Mouse (Mus musculus) MEL-GATA-1-ER (cell line): ENCODE results near the gene Ehmt2.

Experiments
- DNase-seq: peaks from one replicate; pipeline ENCODE4 v3.0.0-alpha.2; 2012; ENCODE audit warnings: low read depth; ENCODE audit errors: extremely low read depth

The Ehmt2 gene

DNA sequence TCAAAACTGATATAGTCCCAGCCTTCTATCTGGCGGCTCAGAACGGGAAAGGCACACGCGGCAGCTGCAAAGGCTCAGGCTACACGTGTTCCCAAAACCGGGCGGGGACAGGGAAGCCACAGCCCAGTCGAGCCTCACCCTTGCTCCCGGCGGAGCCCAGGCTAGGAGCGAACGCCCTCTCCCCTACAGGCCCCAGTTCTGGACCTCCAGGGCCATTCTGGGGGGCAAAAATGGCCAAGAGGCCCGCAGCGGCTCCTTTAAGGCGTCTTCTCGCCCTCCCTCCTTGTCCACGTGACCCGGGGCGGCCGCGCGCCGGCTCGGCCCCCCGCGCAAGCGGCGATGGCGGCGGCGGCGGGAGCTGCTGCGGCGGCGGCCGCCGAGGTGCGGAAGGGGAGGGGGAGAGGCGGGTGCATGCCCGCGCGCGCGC is at the start of gene Ehmt2, which contains the start of gene C2:
TSS of gene Ehmt2 (plus strand) at position 310 of the 427 bp plus-strand sequence.
TSS of gene C2 (minus strand) at position 106 of the 427 bp plus-strand sequence.
- peak; percentile 56 for DNase-seq

DNA sequence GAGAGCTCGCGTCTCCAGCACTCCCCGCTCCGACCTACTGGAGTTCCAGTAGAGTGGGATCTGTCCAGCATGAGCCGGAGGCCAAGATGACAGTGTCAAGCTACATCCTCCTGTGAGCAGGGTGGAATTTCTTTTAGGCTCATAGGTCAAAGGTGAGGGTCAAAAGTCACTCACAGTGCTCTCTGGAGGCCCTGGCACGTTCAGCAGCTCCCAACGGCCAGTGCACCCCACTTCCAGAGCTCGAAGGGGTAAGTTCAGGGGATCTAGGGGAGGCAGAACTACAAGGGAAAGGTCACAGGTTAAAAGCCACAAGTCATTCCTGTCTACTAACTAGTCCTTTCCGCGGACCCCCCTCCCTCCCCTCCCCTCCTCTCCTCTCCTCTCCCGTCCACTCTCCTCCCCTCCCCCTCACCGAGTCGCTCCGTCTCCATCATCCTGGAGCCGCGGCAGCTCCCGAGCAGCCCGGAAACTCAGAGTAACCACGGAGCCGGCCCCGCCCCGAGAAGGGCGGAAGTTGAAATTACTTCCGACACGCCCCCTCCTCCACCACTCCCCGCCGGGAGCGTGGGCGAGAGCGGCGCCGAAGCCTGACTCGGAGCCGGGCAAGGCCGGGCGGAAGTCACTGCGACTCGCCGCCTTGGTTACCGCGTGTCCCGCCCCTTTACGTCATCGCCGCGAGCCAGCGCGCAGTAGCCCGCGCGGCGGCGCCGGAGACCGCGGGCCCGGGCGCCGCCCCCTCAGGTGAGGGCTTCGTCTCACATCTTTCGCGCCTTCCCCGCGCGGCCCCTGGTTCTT is 48.4 kb upstream of the Ehmt2 start, which contains the start of the genes Skiv2l and Nelfe:
TSS of gene Skiv2l (minus strand) at position 489 of the 795 bp plus-strand sequence.
TSS of gene Nelfe (plus strand) at position 670 of the 795 bp plus-strand sequence.
- DNase-seq, result peak; percentile 84

DNA sequence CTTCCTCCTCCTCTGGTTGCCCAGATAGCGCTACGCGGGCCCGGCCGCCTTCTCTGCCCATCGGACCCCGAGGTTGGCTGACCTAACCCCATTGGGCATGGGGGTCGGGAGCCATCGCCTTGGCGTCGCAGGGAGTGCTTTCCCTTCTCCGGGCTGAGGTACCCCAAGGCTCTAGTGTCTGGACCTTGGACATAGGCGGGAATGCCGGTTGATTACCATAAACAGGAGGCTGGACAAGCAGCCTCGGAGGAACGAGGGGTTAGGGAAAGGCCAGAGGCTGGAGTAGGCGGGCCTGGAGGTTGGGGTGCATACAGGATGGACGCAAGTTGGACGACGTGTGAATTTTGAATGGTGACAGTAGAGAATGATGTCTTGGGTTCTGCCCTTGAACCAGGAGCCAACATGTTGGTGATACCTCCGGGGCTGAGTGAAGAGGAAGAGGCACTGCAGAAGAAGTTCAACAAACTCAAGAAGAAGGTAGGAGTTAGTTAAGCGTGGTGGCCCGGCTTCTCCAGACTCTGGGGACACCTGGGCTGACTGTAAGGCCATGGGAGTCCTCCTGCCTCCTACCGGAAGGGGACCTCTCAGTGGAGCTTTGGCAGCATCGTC is 47.6 kb upstream of the Ehmt2 start:
- no peak for DNase-seq

DNA sequence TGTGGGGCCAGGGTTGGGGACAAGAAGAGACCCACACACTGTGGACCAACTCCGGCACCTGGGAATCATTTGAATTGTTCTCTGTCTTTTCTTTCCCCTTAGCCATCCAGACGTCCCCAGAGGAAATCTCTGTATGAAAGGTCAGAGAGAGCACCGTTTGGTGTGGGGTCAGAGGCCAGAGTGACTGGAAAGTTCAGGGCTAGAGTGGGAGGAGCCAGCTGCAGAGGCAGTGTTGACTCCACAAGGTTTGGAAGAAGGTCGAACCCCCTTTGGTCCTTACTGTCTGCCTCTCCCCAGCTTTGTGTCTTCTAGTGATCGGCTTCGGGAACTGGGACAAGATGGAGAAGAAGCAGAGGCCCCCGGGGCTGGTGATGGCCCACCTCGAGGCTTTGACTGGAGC is 44.8 kb upstream of the Ehmt2 start:
- no peak for DNase-seq

GRCm38 (mm10) chr17:34854761-34855160 is 43.5 kb upstream of the Ehmt2 start:
- no peak for DNase-seq

GRCm38 (mm10) chr17:34855825-34856224 is 42.4 kb upstream of the Ehmt2 start:
- DNase-seq, result no peak

DNA sequence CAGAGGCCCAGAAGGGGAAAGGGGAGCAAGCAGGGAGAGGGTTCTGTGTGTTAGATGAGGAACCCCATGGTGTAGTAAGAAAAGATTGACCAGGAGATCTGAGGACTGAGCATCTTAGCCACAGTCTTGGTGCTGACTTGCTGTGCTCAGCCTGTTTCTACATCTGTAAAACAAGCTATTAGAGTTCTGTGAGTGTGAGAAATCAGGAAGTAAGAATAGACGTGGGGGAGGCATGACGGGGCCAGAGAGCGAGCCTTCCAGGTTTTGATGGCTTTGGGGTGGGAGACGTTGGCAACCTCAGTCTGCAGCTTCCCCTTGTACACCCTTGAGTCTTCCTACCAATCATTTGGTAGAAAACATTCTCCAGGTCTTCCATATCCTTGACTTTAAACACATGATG is 39.6 kb upstream of the Ehmt2 start:
- no peak for DNase-seq

GRCm38 (mm10) chr17:34860514-34860913 is 37.8 kb upstream of the Ehmt2 start:
- no peak for DNase-seq

- DNase-seq, result no peak
These were observed 36.4 kb upstream of the Ehmt2 start for GRCm38 (mm10) chr17:34861704-34862415.

GRCm38 (mm10) chr17:34862416-34863081 is 35.7 kb upstream of the Ehmt2 start, which contains the start of gene Cfb:
Cfb (minus strand) TSS chr17:34862518.
- no peak for DNase-seq

DNA sequence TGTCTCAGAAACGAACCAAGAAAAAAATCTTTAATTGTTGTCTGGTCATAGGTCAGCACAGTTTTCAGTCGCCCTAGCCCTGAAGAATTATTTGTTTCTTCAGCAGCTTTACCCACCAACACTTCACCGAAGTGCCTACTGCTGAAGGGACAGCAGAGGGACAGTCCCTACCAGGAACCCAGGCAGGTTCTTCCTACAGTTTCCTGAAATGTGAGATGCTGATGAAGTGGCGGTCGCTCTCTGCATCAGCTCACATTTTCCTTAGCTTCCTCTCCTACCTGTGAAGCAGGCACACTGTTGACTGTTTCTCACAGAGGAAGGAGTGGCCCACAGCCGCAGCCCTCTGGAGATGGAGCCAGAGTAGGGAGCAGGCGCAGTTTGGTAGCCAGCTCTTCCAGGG is 32.3 kb upstream of the Ehmt2 start:
- no peak for DNase-seq

- DNase-seq, result no peak
These were observed 23.9 kb upstream of the Ehmt2 start for GRCm38 (mm10) chr17:34874321-34874720.

DNA sequence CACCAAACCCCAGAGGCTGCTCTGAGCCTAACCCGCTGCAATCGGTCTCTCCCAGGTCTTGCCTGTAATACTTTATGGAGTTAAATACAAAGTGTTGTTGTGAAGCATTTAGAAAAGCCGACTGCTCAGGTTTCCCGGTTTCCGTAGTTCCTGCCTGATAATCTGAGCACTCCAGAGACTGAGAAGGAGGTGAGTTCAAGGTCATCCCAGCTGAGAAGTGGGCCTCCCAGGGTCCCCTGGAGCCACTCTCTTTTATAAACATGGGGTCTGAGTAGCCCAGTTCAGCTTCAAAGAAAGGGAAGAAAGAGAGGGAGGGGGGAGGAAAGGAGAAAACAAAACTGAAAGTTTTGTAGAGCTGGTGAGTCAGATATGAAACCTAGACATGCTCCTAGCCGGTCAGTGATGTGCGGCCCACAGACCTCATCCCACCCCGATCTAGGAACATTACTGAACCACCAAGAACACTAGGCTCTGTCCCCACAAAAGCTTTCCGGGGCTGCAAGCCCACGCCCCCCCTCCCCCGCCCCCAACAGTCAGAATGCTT is 18.9 kb upstream of the Ehmt2 start, which contains the start of gene Zbtb12:
TSS of gene Zbtb12 (plus strand) at position 148 of the 544 bp plus-strand sequence.
- DNase-seq, result no peak

DNA sequence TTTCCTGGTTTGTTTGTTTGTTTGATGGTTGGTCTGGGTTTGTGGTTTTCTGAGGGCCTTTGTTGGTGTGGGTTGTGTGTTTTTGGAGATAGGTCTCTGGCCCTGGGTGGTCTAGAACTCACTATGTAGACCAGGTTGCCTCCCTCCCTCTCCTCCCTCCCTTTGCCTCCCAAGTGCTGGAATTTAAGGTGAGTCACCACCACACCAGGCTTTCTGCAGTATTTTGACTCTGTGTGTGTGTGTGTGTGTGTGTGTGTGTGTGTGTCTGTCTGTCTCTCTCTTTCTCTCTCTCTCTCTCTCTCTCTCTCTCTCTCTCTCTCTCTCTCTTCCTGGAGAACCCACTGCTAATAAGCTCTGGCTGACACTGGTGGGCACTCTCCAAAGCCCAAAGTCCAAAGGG is 17.1 kb upstream of the Ehmt2 start:
- no peak for DNase-seq

DNA sequence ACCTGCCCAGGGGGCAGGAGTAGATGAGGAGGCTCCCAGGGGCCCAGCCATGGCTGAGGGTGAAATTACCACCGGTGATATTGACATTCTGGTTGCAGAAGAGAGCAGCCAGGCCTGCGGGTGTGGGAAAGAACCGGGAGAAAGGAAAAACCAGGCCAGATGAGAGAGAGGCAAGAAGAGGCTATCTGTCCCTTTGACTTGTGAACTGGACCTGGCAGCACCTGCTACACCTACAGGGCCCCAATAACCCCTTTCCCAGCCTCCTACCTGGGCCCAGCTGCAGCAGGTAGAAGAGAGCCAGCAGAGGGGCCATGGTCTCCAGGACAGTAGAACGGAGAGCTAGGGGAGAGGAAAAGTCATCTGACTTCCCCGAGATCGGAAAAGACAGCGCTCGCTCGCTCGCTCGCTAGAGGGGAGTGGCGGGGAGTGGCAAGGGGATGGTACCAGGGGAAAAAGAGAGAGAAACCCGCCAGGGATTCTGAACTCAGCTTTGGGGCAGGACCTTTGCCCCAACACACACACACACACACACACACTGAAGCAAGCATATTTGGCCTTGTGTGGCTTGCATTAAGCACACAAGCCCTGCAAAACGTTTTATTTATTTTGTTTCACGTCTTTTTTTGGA is 16.5 kb upstream of the Ehmt2 start, which contains the start of gene Gm20547:
TSS of gene Gm20547 (minus strand) at position 360 of the 628 bp plus-strand sequence.
- DNase-seq, result no peak

DNA sequence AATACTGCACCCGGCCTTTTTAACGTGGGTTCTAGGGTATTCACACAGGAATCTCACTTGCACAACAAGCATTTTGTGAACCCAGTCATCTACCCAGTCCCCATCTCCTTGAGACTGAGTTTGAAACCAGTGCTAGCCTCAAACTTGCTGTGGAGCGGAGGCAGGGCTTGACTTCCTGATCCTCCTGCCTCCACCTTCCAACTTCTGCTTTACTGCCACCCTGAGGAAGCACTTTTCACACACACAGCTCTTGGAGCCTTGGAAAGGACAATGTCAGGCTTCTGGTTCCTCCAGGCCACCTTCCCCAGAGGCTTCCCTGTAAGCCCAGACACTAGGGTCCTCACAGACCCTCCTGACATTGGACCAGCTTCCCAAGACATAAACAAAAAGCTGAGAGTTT is 14.9 kb upstream of the Ehmt2 start:
- no peak for DNase-seq

GRCm38 (mm10) chr17:34884704-34885103 is 13.6 kb upstream of the Ehmt2 start:
- DNase-seq, result no peak

- no peak for DNase-seq
These were observed 12.7 kb upstream of the Ehmt2 start for GRCm38 (mm10) chr17:34885615-34886014.

DNA sequence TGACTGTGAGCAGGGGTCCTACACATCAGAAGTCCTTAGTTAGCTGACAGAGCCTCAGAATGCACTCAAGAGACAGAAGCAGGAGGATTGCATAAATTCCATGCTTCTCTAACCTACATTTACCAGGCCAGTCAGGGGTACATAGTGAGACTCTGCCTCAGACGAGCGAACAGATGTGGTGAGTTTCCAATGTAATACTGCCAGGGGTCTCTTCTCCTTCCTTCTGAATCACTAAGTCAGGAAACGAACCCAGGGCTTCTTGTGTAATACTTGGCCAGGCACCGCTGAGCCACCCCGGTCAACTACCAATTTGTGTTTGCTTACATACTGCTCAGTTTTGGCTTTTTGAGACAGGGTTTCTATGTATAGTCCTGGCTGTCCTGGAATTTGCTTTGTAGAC is 10.3 kb upstream of the Ehmt2 start:
- no peak for DNase-seq

- no peak for DNase-seq
These were observed 8.1 kb upstream of the Ehmt2 start for GRCm38 (mm10) chr17:34890074-34890743.
